Mouse (Mus musculus) gonadal fat pad, adult 2 months (tissue): ENCODE measurements around the gene Kcnn1. TPM values are rescaled to one million over a fixed set of nuclear protein-coding genes. Genes with fewer than 3 reads are reported as not detected.
"Not testable (repeated sequence)": the region's sequence is repeated elsewhere in the genome, so short reads cannot be mapped to it uniquely, and the experiment has no call there.

ENCODE experiments used
- DNase-seq: peaks from one replicate; pipeline ENCODE4 v3.0.0-alpha.2; 2012; ENCODE audit warnings: low read depth
- polyA plus RNA-seq: library from polyadenylated mRNA; depleted of rRNA; stranded (reverse); fragments of >200 nt; gene quantifications from 2 replicates; pipeline ENCODE4 v1.2.3, GENCODE M21; 2012

Gene Kcnn1
- polyA plus RNA-seq, 1 experiment = 5.6 TPM

- no peak for DNase-seq
These were observed 19.8 kb downstream of the Kcnn1 start for GRCm38 (mm10) chr8:70843214-70843773.

GRCm38 (mm10) chr8:70842484-70842883 is 20.6 kb downstream of the Kcnn1 start:
- DNase-seq = no peak

GRCm38 (mm10) chr8:70841147-70842072 is 21.6 kb downstream of the Kcnn1 start:
- DNase-seq = no peak

- no peak for DNase-seq
These were observed 22.5 kb downstream of the Kcnn1 start for GRCm38 (mm10) chr8:70840590-70840989.

GRCm38 (mm10) chr8:70839408-70840351 is 23.4 kb downstream of the Kcnn1 start, which contains the start of gene Arrdc2:
Arrdc2 (minus strand) TSS chr8:70839720.
- DNase-seq = peak; percentile 99

GRCm38 (mm10) chr8:70838654-70839407 is 24.2 kb downstream of the Kcnn1 start:
- no peak for DNase-seq

- DNase-seq = no peak
These were observed 26.4 kb downstream of the Kcnn1 start for GRCm38 (mm10) chr8:70836666-70837065.

GRCm38 (mm10) chr8:70834071-70834470 is 29.0 kb downstream of the Kcnn1 start:
- no peak for DNase-seq

- DNase-seq = no peak
These were observed 29.5 kb downstream of the Kcnn1 start for GRCm38 (mm10) chr8:70833520-70833919.

GRCm38 (mm10) chr8:70833018-70833482 is 30.0 kb downstream of the Kcnn1 start:
- DNase-seq = no peak

GRCm38 (mm10) chr8:70832371-70832770 is 30.7 kb downstream of the Kcnn1 start:
- no peak for DNase-seq

- no peak for DNase-seq
These were observed 31.5 kb downstream of the Kcnn1 start for GRCm38 (mm10) chr8:70831517-70831916.

- DNase-seq = no peak
These were observed 35.3 kb downstream of the Kcnn1 start for GRCm38 (mm10) chr8:70827796-70828195.

GRCm38 (mm10) chr8:70827010-70827409 is 36.0 kb downstream of the Kcnn1 start:
- no peak for DNase-seq

- no peak for DNase-seq
These were observed 37.2 kb downstream of the Kcnn1 start for GRCm38 (mm10) chr8:70825816-70826215.

- DNase-seq = no peak
These were observed 39.3 kb downstream of the Kcnn1 start for GRCm38 (mm10) chr8:70823802-70824201.

- not testable (repeated sequence) for DNase-seq
These were observed 40.5 kb downstream of the Kcnn1 start for GRCm38 (mm10) chr8:70822594-70822993.

GRCm38 (mm10) chr8:70821992-70822391 is 41.1 kb downstream of the Kcnn1 start:
- DNase-seq = no peak

GRCm38 (mm10) chr8:70821399-70821962 is 41.6 kb downstream of the Kcnn1 start:
- no peak for DNase-seq

- peak; percentile 60 for DNase-seq
These were observed 42.7 kb downstream of the Kcnn1 start for GRCm38 (mm10) chr8:70820101-70820935.
